Comparison of ENCODE assay signal across 15 mouse cellular contexts in the genomic region with DNA sequence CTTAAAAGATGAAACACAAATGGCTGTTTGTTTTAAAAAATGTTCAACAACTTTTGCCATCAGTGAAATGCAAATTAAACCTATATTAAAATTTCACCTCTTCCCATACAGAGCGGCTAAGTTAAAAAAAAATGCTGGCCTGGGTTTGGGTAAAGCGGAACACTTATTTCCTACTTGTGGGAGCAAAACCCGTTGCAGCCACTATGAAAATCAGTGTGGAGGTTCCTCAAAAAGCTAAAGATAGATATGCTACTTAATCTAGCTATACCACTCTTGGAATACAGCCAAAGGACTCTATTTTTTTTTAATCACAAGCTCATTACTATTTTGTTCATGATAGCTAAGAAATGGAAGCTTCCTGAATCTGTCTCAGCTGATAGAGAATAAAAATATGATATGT. TPM values are rescaled to one million over a fixed set of nuclear protein-coding genes. Genes with fewer than 3 reads are reported as not detected.
"Had no signal": no experiment of that assay in that cellular context is flagged by ENCODE, and none has a peak within 500 bp of the region (broad histone marks: within the 10 kb centered on the region; RNA-seq: fewer than 3 reads in every experiment).

No protein-coding gene starts in this region.

- H3K27ac ChIP-seq: kidney, embryonic 15.5 days; limb, embryonic 12.5 days; liver, embryonic 15.5 days; midbrain, embryonic 10.5 days; neural tube, embryonic 12.5 days had no signal

- DNase-seq: kidney, adult 2 months; kidney, postnatal 14 days; lung, adult 2 months; lung, postnatal 14 days; midbrain, embryonic 14.5 days; retina, postnatal 1 day; right cerebral cortex, postnatal 14 days had no signal

- H3K4me1 ChIP-seq: kidney, embryonic 15.5 days; limb, embryonic 12.5 days; liver, embryonic 15.5 days; midbrain, embryonic 10.5 days; neural tube, embryonic 12.5 days had no signal

- H3K27me3 ChIP-seq: kidney, embryonic 15.5 days; limb, embryonic 12.5 days; liver, embryonic 15.5 days; neural tube, embryonic 12.5 days had no signal

- H3K4me3 ChIP-seq: kidney, embryonic 15.5 days; limb, embryonic 12.5 days; liver, embryonic 15.5 days; midbrain, embryonic 10.5 days; neural tube, embryonic 12.5 days had no signal

- H3K9me3 ChIP-seq: kidney, embryonic 15.5 days; limb, embryonic 12.5 days; liver, embryonic 15.5 days; midbrain, embryonic 10.5 days; neural tube, embryonic 12.5 days had no signal

- H3K36me3 ChIP-seq: kidney, embryonic 15.5 days; limb, embryonic 12.5 days; liver, embryonic 15.5 days; midbrain, embryonic 10.5 days; neural tube, embryonic 12.5 days had no signal

RNA-seq across cellular contexts. Expression of gene P2ry10, which starts 54.9 kb away (rescaled TPM):
- total RNA-seq: layer of hippocampus, postnatal 25 days; left cerebral cortex, adult 8-10 months; left cerebral cortex, postnatal 36 days had no signal
- polyA plus RNA-seq: limb, embryonic 12.5 days; midbrain, embryonic 10.5 days; midbrain, embryonic 14.5 days; neural tube, embryonic 12.5 days had no signal
